Mouse (Mus musculus) Muller cell, postnatal 12 days (primary cell): ENCODE data around the gene Clip4.
A peak's percentile ranks its signal among the peaks of the same experiment; 100 is the strongest.

Experiments used
- DNase-seq: peaks from one replicate; pipeline ENCODE4 v3.0.0-alpha.2; 2015; ENCODE audit errors: inconsistent ontology term

Gene Clip4

GRCm38 (mm10) chr17:71871981-71872380, 103.7 kb downstream of the Clip4 start:
- DNase-seq: no peak

- DNase-seq: no peak
Measured at GRCm38 (mm10) chr17:71872976-71873375, 104.7 kb downstream of the Clip4 start.

- DNase-seq: peak; percentile 43
Measured at GRCm38 (mm10) chr17:71874077-71874476, 105.8 kb downstream of the Clip4 start.

- no peak for DNase-seq
Measured at GRCm38 (mm10) chr17:71874795-71875194, 106.5 kb downstream of the Clip4 start.

- no peak for DNase-seq
Measured at GRCm38 (mm10) chr17:71875492-71875891, 107.2 kb downstream of the Clip4 start.

- DNase-seq: no peak
Measured at GRCm38 (mm10) chr17:71881369-71881768, 113.1 kb downstream of the Clip4 start.

GRCm38 (mm10) chr17:71909107-71909506, 140.8 kb downstream of the Clip4 start:
- no peak for DNase-seq

GRCm38 (mm10) chr17:71913188-71913587, 144.9 kb downstream of the Clip4 start:
- DNase-seq: no peak
